Mouse (Mus musculus) midbrain, embryonic 10.5 days (tissue): ENCODE data around the gene Cnksr3. TPM values are rescaled to one million over a fixed set of nuclear protein-coding genes. Genes with fewer than 3 reads are reported as not detected.

Experiments
- DNase-seq: peaks from one replicate; pipeline ENCODE4 v3.0.0-alpha.2; 2017; ENCODE audit warnings: low spot score
- H3K27ac ChIP-seq: fragments of 300-500 bp; sonication (generic); replicated peaks from 2 replicates; pipeline ENCODE4 v1.5.1; 2016; ENCODE audit warnings: mild to moderate bottlenecking
- H3K27me3 ChIP-seq: fragments of 300-500 bp; sonication (generic); 2 replicates; pipeline ENCODE4 v1.6.1; 2016; ENCODE audit warnings: low read depth, mild to moderate bottlenecking; ENCODE audit not compliant: poor library complexity, severe bottlenecking
- H3K36me3 ChIP-seq: fragments of 300-500 bp; sonication (generic); 2 replicates; pipeline ENCODE4 v1.6.1; 2016; ENCODE audit warnings: mild to moderate bottlenecking, moderate library complexity
- H3K4me1 ChIP-seq: fragments of 300-500 bp; sonication (generic); 2 replicates; pipeline ENCODE4 v1.6.1; 2016
- H3K4me3 ChIP-seq: fragments of 300-500 bp; sonication (generic); 2 replicates; pipeline ENCODE4 v1.5.1; 2016; ENCODE audit warnings: mild to moderate bottlenecking, moderate library complexity
- H3K9me3 ChIP-seq: fragments of 300-500 bp; sonication (generic); replicated peaks from 2 replicates; pipeline ENCODE4 v1.6.1; 2016; ENCODE audit warnings: mild to moderate bottlenecking
- WGBS: fragments of 180-500 bp; shearing (Covaris S2); methylation state at CpG from one replicate; pipeline ENCODE4 v1.1.7; 2016; 5-methylcytosine and 5-hydroxymethylcytosine counted together
- polyA plus RNA-seq: library from polyadenylated mRNA; unstranded; fragments of >200 nt; fragmentation: Nextera tagmentation; extraction: Ambion mirVana; gene quantifications from 2 replicates; pipeline ENCODE4 v1.2.1, GENCODE M21; 2016

The Cnksr3 gene
- polyA plus RNA-seq, result 8.7 and 9.1 TPM in 2 replicates

GRCm38 (mm10) chr10:7211696-7212482 is at the start of gene Cnksr3:
TSS of gene Cnksr3 (minus strand) at chr10:7212237.
- Histone ChIP-seq H3K27ac (peak within 1 kb of the TSS; percentile 92), H3K36me3 (peaks cover 8% of the 10 kb centered on the region; the same call in 1 of the 2 replicates), H3K4me3 (peak within 1 kb of the TSS; percentile 88), H3K9me3 (no peaks in the 10 kb centered on the region), H3K27me3 (no peaks in the 10 kb centered on the region), H3K4me1 (peaks cover 33% of the 10 kb centered on the region)
- under 1% methylated on average over 74 of the region's 74 CpGs for WGBS
- peak; percentile 94 for DNase-seq

DNA sequence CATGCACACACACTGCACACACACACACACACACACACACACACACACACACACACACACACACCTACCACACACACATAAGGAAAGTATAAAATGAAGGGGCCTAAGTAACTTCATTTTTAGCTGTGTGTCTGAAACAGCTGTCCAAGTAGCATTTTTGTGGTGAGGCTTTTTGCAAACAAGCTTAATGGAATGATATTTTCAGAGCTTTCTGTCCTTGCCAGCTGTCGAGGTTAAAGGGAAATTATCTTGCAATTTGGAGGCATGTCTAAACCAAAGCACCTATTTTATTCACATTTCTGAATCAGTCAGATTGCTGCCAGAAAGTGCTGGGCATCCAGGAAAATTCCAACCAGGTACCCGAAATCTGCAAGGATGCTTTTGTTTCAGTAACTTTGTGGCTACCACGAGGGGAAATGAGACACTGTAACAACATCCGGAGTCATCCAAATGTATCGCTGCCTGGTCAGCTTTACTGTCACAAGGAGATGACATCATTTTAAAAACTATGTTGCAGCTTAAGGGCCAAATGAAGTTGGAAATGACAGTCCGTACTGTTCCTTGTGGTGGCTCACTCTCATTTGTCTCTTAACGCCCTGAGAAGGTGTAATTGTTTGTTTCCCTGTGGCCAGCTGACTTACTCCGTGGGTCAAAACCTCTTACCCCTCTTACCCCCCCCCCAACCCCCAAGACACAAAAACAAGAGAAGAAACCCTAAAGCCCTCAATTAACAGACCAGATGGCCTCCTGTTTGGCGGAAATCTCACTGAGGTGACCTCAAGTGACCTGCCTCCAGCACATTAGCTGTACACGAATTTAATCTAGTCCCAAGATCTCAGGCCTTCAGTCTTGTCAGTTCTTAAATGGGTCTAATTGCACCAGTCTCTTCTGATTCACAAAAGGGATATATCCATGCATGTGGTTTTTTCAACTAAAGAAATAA is 48.4 kb upstream of the Cnksr3 start:
- no peaks in the 10 kb centered on the region for H3K9me3 ChIP-seq
- WGBS, result 57% methylated on average over 10 of the region's 10 CpGs
- H3K4me1 ChIP-seq, result peaks cover 7% of the 10 kb centered on the region
- H3K36me3 ChIP-seq, result no peaks in the 10 kb centered on the region
- H3K27me3 ChIP-seq, result no peaks in the 10 kb centered on the region
- no peak for DNase-seq
- H3K27ac ChIP-seq, result no peak overlapping the region
- H3K4me3 ChIP-seq, result no peak overlapping the region

- 88% methylated on average over 5 of the region's 5 CpGs for WGBS
Observed at GRCm38 (mm10) chr10:7258607-7259006, 46.6 kb upstream of the Cnksr3 start.

DNA sequence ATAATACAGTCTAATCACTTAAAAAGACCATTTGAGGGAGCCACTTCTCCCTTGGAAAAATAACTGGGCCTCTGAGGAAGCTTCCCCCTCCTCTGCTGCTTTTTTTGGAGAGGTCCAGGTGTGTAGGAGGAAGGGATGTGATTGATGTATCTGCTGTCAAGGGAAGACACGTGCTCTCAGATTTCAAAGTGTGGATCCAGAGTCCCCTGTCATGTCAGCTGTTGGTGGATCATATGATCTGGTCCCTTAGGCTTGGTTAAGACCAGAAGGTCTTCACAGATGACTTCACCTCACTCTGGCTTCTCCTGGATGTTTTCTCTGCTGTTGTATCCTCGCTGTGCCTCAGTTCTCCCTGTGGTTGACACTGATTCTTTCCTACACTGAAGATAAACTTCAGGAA is 38.4 kb upstream of the Cnksr3 start:
- 90% methylated on average over 2 of the region's 2 CpGs for WGBS
- no peak overlapping the region for H3K27ac ChIP-seq
- H3K36me3 ChIP-seq, result no peaks in the 10 kb centered on the region
- H3K4me1 ChIP-seq, result no peaks in the 10 kb centered on the region
- no peak overlapping the region for H3K4me3 ChIP-seq
- H3K27me3 ChIP-seq, result no peaks in the 10 kb centered on the region
- no peaks in the 10 kb centered on the region for H3K9me3 ChIP-seq
- DNase-seq, result no peak

More at GRCm38 (mm10) chr10:7258607-7259006, 46.6 kb upstream of the Cnksr3 start:
- H3K27me3 ChIP-seq, result no peaks in the 10 kb centered on the region
- no peaks in the 10 kb centered on the region for H3K4me1 ChIP-seq
- H3K4me3 ChIP-seq, result no peak overlapping the region
- no peaks in the 10 kb centered on the region for H3K9me3 ChIP-seq
- no peak overlapping the region for H3K27ac ChIP-seq
- H3K36me3 ChIP-seq, result no peaks in the 10 kb centered on the region
- no peak for DNase-seq

DNA sequence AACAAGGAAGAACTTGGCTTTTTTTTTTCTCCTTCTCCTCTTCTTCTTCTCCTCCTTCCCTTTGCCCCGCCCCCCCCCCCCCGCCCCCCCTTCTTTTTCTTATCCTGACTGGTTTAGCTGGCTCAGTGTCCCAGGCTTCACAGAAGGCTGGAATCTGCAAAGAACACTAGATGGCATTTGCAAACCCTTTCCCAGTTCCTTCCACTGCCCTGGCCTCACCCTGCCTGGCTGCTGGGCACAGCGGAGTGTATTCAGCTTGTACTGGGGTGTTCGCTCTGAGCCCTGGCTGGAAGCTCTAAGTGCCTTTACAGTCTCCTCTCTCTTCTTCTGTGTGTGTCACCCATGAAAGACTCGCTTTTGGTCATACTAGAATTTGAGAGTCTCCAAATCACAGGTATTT is 22.6 kb upstream of the Cnksr3 start:
- H3K4me1 ChIP-seq, result peaks cover 11% of the 10 kb centered on the region
- no peak overlapping the region; the same call in 1 of the 2 replicates for H3K27ac ChIP-seq
- peak; percentile 16 for DNase-seq
- 10% methylated on average over 3 of the region's 5 CpGs for WGBS
- H3K4me3 ChIP-seq, result no peak overlapping the region
- H3K36me3 ChIP-seq, result no peaks in the 10 kb centered on the region
- no peaks in the 10 kb centered on the region for H3K9me3 ChIP-seq
- H3K27me3 ChIP-seq, result no peaks in the 10 kb centered on the region

DNA sequence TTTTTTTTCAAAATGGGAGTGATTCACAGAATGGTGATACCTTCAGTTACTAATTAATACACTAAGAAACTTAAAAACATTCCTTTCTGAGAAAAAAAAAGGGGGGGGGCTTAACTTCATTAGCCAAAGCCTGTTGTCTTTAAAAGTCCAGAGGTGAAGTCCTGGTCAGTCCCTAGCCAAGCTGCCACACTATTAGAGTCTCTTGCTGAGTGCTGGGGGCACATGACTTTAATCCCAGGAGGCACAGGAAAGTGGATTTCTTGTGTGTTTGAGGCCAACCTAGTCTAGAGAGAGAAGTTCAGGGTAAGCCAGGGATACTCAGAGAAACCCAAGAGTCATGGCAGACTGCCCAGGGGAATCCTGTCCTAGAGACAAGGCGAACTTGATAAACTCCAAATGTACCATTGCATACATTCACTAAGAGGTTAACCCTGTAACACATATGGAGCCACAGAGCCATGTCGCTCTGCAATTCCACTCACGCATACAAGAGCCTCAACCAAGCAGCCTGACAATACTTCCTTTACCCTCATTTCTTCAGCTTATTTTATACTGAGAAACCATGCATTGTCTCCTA is 5.6 kb upstream of the Cnksr3 start:
- 88% methylated on average over 3 of the region's 3 CpGs for WGBS
- Histone ChIP-seq H3K9me3 (no peaks in the 10 kb centered on the region), H3K27ac (no peak overlapping the region), H3K27me3 (no peaks in the 10 kb centered on the region), H3K36me3 (no peaks in the 10 kb centered on the region), H3K4me3 (no peak overlapping the region), H3K4me1 (peaks cover 5% of the 10 kb centered on the region)
- no peak for DNase-seq

DNA sequence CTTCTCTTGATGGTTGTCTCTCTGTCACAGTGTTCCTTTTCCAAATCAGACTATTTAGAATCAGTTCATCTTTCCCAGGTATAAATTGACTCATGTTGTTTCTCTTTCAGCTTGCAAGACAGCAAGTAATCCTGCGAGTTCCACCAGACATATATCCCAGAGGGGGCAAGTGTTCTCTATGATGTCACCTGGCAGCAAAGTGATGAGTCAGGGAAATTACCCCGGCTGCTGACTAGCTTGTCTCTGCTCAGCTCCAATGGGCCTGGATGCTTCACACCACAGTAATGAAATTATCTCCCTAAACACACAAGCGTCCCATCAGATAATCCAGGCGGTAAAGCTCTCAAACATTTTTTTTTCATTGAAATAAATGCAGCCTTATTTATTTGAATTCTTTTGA is 2.7 kb upstream of the Cnksr3 start:
- no peak for DNase-seq
- no peak overlapping the region for H3K4me3 ChIP-seq
- no peak overlapping the region for H3K27ac ChIP-seq
- 85% methylated on average over 4 of the region's 4 CpGs for WGBS
- no peaks in the 10 kb centered on the region for H3K9me3 ChIP-seq
- no peaks in the 10 kb centered on the region for H3K36me3 ChIP-seq
- no peaks in the 10 kb centered on the region for H3K27me3 ChIP-seq
- H3K4me1 ChIP-seq, result peaks cover 25% of the 10 kb centered on the region

DNA sequence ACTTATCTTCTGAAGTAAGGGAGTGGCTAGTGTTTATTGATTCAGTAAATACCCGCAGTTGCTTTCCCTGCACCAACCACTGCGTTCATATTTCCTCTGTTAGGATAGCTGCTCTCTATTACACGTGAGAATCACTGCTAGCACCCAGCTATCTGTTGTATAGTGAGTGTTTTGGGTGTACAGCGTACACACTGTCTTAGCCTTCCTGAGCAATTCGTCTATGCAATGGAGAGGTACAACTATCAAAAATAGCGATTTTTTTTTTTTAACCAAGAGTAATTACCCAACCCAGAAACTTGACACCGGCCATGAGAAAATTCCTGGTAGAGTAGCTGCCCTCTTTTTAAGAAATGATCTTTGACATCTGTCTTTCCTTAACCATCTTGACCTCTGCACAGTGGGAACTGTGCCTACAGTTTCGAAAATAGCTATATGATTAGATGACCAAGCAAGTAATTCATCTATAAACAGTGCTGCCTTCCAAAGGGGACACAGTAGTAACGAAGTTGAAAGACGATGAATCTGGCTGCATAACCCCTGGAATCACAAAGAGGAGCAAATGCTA is 1.1 kb upstream of the Cnksr3 start:
- DNase-seq, result no peak
- peak overlapping the region; percentile 88; the same call in 1 of the 2 replicates for H3K4me3 ChIP-seq
- no peak overlapping the region for H3K27ac ChIP-seq
- 67% methylated on average over 10 of the region's 10 CpGs for whole genome bisulfite sequencing
- peaks cover 33% of the 10 kb centered on the region for H3K4me1 ChIP-seq
- H3K27me3 ChIP-seq, result no peaks in the 10 kb centered on the region
- H3K9me3 ChIP-seq, result no peaks in the 10 kb centered on the region
- 0 out of 2 replicates have a peak, but pooled peaks cover 3% of the 10 kb centered on the region for H3K36me3 ChIP-seq

GRCm38 (mm10) chr10:7212537-7212936 is 500 bp upstream of the Cnksr3 start:
- Histone ChIP-seq H3K4me1 (peaks cover 33% of the 10 kb centered on the region), H3K36me3 (peaks cover 8% of the 10 kb centered on the region; the same call in 1 of the 2 replicates), H3K27me3 (no peaks in the 10 kb centered on the region), H3K27ac (peak overlapping the region; percentile 92), H3K9me3 (no peaks in the 10 kb centered on the region), H3K4me3 (peak overlapping the region; percentile 88)
- 33% methylated on average over 10 of the region's 10 CpGs for WGBS
- DNase-seq, result no peak

- H3K4me3 ChIP-seq, result peak overlapping the region; percentile 88
- peak overlapping the region; percentile 92 for H3K27ac ChIP-seq
- peaks cover 33% of the 10 kb centered on the region for H3K4me1 ChIP-seq
- peak; percentile 86 for DNase-seq
- H3K27me3 ChIP-seq, result no peaks in the 10 kb centered on the region
- H3K36me3 ChIP-seq, result peaks cover 8% of the 10 kb centered on the region; the same call in 1 of the 2 replicates
- H3K9me3 ChIP-seq, result no peaks in the 10 kb centered on the region
- WGBS, result under 1% methylated on average over 41 of the region's 41 CpGs
Observed at GRCm38 (mm10) chr10:7210991-7211695, 894 bp downstream of the Cnksr3 start.

DNA sequence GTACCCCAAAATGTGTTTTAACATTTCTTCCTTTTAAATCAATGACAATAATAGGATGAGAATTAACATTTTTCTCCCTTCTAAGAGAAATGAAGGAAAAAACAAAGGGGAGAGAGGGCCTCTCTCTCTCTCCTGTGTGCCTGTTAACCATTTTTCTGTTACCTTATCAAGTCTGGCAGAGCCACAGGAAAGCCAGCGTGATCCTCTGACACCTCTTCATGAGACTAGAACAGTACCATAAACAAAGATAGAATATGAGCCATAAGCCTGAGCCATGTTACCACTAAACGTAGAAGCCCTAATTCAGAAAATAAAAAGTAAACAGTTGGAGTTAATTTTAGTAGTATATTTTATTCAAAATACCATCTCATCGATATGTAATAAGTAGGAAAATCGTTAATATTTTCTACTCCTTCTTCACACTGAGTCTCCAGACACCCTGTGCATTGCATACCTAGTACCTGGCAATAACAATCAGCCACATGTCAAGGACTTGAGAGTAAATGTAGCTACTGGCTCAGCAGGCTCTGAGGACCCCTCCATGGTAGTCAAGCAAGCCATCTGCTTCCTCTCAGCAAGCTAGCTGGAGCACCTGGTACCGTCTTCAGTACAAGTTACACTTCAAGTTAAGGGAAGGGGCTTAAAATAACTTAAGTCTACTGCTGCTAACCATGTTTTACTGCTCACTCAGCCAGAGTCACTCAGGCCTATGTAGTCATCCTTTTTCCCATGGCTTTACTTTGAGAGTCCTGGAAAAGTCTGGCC is 2.2 kb downstream of the Cnksr3 start:
- H3K9me3 ChIP-seq, result no peaks in the 10 kb centered on the region
- H3K36me3 ChIP-seq, result peaks cover 8% of the 10 kb centered on the region; the same call in 1 of the 2 replicates
- H3K27ac ChIP-seq, result peak overlapping the region; percentile 92; the same call in 1 of the 2 replicates
- 75% methylated on average over 5 of the region's 5 CpGs for WGBS
- H3K4me1 ChIP-seq, result peaks cover 33% of the 10 kb centered on the region
- H3K4me3 ChIP-seq, result peak overlapping the region; percentile 88
- no peak for DNase-seq
- no peaks in the 10 kb centered on the region for H3K27me3 ChIP-seq
